Mouse (Mus musculus): Measurements from ENCODE around the gene Map3k11.

Gene Map3k11

DNA sequence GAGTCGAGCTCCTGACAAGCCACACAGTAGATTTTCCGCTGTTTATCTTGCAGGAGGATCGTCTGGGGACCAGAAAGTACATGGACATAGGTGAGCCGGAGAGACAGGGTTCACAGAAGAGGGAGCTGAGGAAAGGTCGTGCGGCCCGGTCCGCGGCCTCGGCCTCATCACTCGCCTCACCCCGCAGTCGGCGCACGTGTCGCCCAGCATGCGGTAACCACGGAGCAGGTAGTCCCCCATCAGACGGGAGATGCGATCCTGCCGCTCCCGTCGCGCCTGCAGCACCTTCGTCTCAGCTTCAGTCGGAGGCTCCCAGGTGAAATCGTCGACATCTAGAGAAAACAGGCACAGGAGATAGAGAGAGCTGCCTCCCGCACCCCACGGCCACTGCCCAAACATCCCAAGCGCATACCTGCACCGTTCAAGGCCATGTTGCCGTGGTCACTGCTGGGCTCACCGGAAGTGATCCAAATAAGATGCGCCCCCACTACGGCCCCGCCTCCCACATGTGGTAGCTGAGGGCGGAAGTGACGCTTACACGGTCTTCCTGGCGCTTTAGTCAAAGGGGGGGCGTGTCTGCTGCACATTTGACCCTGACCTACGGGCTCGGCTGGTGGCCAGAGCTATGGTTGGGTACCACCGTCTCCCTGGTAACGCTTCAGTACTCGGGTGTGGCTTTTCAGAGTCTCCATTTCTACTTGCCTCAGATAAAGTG is 42.9 kb downstream of the Map3k11 start:
- peak; percentile 89 for DNase-seq (ENCODE audit: low read depth)

- DNase-seq (ENCODE audit: low read depth): no peak
These were observed 45.8 kb downstream of the Map3k11 start for GRCm38 (mm10) chr19:5734325-5734724.

DNA sequence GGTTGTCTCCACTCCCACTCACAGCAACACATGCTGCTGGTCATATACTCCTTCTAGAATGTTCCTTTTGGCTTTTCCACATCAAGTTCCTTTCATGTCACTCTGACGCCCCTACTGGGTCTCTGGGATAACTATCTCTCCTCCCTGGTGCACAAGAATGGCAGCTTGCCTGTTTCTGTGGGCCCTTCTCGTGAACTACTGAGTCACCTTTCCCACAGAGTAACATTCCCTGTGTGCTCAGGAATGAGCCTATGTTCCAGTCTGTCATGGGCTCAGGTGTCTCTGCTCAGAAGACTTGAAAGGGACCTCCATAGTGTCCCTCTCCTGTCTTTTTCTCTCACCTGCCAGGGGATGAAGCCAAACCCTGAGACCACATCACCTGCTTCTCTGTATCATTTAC is 50.9 kb downstream of the Map3k11 start:
- DNase-seq (ENCODE audit: low read depth): no peak

DNA sequence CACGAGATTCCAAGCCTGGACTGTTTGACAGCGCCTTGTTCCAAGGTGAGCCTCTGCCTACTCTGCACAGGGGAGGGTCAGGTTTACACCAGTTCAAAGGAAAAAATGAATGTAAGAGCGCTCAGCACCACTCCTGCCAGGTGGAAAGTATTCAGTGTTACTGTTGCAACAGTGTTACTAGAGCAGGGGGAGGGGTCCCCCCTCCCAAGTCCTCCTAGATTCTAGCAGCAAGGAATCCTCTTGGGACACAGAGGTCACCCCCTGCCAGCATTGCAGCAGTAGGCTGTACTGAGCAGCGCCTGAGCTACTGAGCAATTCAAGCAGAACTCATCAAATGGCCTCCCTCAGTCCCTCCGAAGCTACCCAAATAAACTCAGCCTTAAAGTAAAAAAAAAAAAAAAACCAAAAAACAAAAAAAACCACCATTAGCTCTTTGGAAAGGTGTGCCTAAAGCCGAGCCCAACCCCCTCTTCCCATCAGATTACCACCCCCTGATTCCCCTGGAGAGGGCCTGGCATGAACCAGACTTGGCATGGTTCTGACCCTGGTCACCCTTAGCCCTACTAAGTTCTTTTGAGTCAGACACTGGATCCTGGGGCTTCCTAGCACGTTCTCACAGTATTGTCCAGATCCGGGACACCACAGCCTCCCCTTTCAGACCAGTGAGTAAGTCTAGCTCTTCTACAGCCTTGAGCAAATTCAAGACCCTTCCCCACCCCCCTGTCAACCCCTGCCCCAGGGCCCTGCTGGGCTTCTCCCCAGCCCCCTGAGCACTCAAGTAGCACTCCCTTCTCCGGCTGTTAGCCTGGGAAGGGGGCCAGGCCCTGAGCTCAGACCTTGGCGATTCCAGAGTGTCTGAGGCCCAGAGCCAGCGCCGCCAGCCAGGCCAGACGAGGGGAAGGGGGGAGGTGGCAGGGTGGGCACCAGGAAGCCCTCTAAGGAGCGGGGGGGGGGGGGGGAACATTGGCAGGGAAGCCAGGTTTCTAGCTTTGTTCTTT is 52.1 kb downstream of the Map3k11 start, which contains the start of gene Ltbp3:
Ltbp3 (plus strand) TSS at position 585 of the 998 bp plus-strand sequence.
- no peak for DNase-seq (ENCODE audit: low read depth)

GRCm38 (mm10) chr19:5741641-5742240 is 53.2 kb downstream of the Map3k11 start:
- DNase-seq (ENCODE audit: low read depth): no peak

GRCm38 (mm10) chr19:5742241-5742641 is 53.7 kb downstream of the Map3k11 start:
- DNase-seq (ENCODE audit: low read depth): no peak

- no peak for DNase-seq (ENCODE audit: low read depth)
These were observed 55.0 kb downstream of the Map3k11 start for GRCm38 (mm10) chr19:5743576-5743975.

GRCm38 (mm10) chr19:5745756-5746710 is 57.5 kb downstream of the Map3k11 start:
- DNase-seq (ENCODE audit: low read depth): no peak

DNA sequence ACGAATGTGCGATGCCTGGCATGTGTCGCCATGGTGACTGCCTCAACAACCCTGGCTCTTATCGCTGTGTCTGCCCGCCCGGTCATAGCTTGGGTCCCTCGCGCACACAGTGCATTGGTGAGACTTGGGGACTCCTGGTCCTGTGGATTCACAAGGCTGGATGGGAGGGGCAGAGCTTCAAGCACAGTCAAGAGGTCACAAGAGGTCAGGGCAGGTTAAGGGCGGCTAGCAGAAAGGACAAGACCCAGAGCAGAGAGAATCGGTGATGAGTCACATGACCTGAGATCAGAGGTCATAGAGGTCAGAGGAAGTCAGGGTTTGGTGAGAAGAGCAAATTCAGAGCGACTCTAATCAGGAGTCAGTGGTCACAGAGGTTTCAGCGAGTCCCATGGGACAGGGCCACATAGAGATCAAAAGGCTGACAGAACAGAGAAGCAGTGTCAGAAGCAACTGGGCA is 58.4 kb downstream of the Map3k11 start:
- DNase-seq (ENCODE audit: low read depth): no peak

- no peak for DNase-seq (ENCODE audit: low read depth)
These were observed 60.9 kb downstream of the Map3k11 start for GRCm38 (mm10) chr19:5749476-5749875.

DNA sequence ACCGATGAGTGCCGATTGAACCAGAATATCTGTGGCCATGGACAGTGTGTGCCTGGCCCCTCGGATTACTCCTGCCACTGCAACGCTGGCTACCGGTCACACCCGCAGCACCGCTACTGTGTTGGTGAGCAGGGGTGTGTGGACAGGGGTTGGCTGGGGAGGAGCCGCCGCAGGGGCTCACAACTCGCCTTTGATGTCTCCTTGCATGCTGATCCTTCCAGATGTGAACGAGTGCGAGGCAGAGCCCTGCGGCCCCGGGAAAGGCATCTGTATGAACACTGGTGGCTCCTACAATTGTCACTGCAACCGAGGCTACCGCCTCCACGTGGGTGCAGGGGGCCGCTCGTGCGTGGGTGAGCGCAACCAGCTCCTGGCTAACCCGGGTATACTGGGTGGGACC is 62.4 kb downstream of the Map3k11 start:
- no peak for DNase-seq (ENCODE audit: low read depth)

DNA sequence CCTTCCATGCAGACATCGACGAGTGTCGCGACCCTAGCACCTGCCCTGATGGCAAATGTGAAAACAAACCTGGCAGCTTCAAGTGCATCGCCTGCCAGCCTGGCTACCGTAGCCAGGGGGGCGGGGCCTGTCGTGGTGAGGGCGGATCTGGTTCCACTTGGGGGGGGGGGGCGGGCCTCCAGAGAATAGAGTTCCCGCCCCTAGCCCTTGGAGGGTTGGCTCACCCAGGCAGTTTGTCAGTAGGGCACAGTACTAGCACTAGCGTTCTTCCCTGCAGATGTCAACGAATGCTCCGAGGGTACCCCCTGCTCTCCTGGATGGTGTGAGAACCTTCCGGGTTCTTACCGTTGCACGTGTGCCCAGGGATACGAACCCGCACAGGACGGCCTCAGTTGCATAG is 63.2 kb downstream of the Map3k11 start:
- peak; percentile 65 for DNase-seq (ENCODE audit: low read depth)
